Mouse (Mus musculus): ENCODE results near the gene Foxa3.
"Not testable (repeated sequence)": the region's sequence is repeated elsewhere in the genome, so short reads cannot be mapped to it uniquely, and the experiment has no call there.

The Foxa3 gene

DNA sequence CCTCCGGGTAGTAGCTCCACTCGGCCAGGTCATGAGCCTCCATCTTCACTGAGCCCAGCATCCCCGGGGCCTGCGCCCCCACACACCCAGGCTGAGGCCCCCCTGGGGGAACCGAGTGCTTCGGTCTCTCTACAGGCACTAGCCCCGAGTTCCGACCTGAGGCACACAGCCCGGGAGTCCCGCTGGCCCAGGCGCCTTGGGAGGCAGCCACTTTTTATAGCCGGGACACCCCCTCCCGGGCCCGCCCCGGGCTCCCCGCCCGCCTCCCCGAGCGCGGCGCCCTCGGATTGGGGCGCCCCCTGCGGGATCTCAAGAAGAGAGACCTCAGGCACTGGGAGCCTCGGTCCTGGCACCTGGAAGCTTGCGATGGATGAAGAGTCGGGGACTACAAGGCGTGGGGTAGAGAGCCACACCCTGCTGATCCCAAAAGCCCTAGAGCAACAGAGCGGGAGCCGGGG lies at the start of gene Foxa3:
Foxa3 (minus strand) TSS at position 182 of the 458 bp plus-strand sequence.
- peak; percentile 50 to 55 for DNase-seq (ENCODE audit: low spot score in 2 of 2)

DNA sequence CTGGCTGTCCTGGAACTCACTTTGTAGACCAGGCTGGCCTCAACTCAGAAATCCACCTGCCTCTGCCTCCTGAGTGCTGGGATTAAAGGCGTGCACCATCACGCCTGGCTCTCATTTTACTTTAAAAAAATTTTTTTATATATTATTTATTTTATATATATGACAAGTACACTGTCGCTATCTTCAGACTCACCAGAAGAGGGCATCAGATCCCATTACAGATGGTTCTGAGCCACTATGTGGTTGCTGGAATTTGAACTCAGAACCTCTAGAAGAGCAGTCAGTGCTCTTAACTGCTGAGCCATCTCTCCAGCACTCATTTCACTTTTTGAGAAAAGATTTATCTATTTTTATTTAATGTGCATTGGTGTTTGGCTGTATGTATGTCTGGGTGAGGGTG lies 47.7 kb upstream of the Foxa3 start:
- DNase-seq (ENCODE audit: low spot score in 2 of 2): not testable (repeated sequence)

DNA sequence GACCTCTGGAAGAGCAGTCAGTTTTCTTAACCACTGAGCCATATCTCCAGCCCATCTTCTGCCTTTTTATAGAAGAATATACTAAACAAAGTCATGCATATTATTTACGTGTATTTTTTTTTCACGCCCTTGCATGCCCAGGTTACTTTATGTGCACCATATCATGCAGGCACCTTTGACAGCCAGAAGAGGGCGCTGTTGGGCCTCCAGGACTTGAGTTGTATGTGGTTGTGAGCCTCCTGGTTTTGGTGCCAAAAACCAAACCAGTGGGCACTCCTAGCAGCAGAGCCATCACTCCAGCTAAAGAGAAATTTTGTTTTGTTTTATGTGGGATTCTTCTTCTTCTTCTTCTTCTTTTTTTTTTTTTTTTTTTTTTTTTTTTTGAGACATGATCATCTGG lies 46.2 kb upstream of the Foxa3 start:
- DNase-seq (ENCODE audit: low spot score in 2 of 2): no peak

DNA sequence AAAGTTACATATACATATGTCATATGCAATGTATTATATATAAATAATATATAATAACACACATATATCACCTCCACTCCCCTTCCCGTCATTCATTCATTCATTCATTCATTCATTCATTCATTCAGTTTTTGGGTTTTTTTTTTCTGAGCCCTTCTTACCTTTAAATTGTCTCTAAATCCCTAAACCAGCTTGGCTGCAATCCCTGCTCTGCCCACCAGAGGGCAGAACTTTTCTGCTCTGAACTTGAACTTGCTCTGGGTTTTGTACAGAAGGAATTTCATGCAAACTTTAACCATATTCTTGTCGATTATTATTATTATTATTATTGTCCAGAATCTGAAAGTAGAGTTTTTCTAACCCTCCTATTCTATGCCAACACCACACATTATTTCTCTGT lies 45.4 kb upstream of the Foxa3 start:
- DNase-seq (ENCODE audit: low spot score in 2 of 2): no peak

DNA sequence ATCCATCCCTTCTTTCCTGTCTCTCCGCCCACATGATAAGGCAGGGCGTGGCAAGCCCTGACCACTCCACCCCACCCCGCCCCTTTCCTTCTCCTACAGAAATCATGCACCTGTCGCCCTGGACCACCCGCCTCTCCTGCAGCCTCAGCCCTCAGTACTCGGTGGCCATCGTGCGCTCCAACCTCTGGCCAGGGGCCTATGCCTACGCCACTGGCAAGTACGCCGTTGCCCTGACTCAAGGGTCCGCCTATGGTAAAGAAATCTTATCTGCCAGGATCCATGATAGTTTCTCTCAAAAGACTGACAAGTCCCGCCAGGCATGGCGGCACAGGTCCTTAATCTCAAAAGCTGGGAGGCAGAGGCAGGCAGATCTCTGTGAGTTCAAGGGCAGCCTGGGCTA lies 44.6 kb upstream of the Foxa3 start:
- peak in 1 of 2 experiments; percentile 2 for DNase-seq (ENCODE audit: low spot score in 2 of 2)

DNA sequence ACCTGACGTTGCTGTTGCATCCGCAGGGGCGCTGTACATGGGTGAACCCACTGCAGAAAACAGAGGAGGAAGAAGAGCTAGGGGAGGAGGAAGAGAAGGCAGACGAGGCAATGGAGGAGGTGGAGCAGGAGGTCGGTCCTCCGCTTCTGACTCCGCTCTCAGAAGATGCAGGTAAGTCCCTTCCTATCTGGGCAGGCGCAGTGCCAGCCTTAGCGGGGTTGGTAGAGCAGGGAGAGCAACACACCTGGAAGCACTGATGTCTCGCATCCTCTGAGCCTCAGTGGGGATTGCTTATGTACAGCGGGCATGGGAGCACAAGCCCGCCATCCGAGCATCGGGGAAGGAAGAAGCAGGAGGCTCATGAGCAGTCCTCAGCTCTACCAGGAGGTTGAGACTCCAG lies 43.7 kb upstream of the Foxa3 start:
- no peak for DNase-seq (ENCODE audit: low spot score in 2 of 2)

DNA sequence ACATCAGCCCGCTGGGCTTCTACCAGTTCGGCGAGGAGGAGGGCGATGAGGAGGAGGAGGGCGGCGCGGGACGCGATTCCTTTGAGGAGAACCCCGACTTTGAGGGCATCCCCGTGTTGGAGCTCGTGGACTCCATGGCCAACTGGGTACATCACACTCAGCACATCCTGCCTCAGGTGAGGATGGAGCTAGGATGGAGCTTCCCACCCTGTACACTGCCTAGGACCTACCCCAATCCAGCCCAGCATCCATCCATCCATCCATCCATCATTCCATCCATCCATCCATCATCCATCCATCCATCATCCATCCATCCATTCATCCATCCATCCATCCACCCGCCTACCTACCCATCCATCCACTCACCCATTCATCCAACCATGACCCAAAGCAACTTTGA lies 42.6 kb upstream of the Foxa3 start:
- DNase-seq (ENCODE audit: low spot score in 2 of 2): no peak

DNA sequence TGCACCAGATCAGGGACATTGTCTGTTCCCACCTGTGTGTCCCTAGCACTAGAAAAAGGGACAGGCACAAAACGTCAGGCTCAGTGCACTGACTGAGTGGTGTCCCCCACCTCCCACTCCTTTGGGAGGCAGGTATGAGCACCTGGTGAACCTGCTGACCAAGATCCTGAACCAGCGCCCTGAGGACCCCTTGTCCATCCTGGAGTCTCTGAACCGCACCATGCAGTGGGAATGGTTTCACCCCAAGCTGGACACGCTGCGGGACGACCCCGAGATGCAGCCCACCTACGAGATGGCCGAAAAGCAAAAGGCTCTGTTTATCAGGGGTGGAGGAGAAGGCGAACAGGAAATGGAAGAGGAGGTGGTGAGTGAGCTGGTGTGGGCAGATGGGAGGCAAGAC lies 34.1 kb upstream of the Foxa3 start:
- DNase-seq (ENCODE audit: low spot score in 2 of 2): no peak

DNA sequence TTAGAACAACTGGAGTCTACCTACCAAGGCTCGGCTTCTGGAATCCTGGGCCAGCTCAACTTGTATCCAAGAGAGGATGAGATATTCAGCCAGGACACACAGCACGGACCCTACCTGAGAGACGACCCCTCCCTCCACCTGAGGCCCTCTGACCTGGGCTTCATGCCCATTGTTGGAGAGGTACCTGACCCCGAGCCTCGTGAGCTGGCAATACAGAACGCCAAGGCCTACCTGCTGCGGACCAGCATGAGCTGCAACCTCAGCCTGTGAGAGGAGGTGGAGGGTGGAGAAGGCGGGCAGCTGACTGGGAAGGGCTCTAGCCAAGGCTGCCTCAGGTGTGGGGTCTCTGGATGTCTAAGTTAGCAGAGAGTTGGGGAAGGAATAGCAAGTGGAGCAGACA lies 31.8 kb upstream of the Foxa3 start:
- no peak for DNase-seq (ENCODE audit: low spot score in 2 of 2)

DNA sequence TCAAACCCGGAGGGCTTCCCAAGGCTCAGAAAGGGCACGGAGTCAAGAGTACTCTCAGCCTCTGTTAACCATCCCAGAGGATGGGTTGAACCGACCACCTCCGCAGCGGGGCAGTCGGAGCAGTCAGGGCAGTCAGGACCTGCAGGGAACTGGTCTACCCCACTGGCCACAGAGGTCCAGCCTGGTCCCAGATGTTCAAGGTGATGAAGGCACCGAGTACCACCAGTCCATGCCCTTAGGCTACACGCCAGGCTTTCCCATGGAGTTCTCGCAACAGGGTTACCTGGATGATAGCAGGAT lies 31.4 kb upstream of the Foxa3 start:
- no peak for DNase-seq (ENCODE audit: low spot score in 2 of 2)

DNA sequence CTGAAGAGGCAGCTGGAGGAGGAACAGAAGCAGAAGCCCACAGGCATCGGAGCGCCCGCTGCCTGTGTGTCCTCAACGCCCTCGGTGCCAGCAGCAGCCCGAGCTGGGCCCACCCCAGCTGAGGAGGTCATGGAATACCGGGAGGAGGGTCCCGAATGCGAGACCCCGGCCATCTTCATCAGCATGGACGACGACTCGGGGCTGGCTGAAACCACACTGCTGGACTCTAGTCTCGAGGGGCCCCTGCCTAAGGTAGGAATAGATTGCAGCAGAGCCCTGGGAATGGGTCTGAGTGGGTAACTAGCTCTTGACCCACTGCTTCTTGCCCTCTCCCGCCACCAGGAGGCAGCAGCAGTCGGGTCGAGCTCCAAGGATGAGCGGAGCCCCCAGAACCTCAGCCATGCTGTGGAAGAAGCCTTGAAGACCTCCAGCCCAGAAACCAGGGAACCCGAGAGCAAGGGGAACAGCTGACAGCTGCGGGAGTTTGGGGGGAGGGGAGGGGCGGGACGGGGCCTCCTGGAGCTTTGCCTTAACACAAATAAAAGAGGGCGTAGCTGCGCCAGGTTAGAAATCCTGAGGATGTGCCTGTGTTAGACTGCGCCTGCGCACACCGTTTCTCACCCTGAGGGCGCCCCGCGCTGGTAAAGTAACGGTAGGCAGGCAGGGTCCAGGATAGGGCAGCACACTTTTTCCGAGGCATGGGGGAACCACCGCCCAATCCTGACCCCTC lies 30.9 kb upstream of the Foxa3 start, which contains the start of gene Rsph6a:
Rsph6a (plus strand) TSS at position 644 of the 730 bp plus-strand sequence.
- DNase-seq (ENCODE audit: low spot score in 2 of 2): peak; percentile 58 to 59

DNA sequence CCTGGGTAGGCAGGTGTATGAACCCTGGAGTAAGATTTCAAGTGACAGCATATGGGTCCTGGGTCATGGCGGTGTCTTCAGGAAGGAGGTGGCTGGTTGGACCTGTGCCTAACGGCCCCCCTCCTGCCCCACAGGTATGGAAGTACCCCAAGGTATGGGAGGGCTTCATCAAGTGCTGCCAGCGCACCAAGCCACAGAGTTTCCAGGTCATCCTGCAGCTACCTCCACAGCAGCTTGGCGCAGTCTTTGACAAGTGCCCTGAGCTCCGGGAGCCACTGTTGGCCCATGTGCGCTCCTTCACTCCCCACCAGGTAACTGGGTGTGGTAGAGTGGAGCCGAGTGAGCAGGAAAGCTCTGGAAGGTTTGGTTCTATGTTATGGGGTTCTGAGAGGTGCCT lies 29.8 kb upstream of the Foxa3 start:
- DNase-seq (ENCODE audit: low spot score in 2 of 2): no peak

DNA sequence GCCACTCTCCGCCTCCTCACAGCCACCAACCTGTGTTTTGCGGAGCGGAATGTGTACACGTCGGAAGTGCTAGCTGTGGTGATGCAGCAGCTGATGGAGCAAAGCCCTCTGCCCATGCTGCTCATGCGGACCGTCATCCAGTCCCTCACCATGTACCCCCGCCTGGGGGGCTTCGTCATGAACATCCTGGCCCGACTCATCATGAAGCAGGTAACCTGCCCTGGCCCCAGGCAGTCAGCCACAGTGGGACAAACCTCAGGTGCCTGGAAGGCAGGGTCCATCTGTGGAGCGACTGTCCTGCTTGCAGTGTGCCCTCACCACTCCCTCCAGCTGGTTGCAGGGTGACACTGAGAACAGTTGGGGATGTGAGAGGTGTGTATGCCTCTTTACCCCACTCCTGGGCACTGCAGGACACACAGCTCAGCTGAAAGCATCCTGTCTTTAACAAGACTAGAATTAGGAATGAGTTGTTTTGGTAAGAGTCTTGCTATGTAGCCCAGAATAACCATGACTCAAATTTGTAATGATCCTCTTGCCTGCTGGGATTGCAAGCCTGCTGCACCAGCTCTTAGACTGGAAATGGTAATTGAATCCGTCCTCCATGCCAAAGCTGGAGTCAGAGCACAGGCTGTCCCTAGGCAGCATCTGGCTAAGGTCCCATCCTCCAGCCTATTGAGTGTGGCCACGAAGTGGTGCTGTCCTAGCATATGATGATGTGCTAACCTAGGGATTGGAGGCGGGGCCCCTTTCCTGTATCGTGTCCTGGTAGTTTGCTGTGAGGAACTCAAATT lies 29.2 kb upstream of the Foxa3 start:
- no peak for DNase-seq (ENCODE audit: low spot score in 2 of 2)

DNA sequence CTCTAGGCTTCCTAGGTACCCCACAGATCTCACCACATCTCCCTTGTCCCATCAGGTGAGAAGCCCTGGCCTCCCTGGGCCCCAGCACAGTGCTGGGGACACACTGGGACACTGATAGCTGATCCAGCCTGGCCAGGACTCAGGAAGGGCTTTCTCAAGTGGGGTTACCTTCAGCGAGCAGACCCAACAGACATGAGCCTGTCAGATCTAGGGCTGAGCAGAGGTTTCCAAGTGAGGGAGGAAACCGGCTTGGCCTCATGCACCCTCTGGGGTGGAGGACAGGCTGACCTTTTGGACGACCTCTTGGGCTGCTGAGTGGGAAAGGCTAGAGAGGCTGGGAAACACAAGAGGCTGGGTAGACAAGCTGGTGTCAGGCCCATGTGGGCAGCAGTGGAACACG lies 27.8 kb upstream of the Foxa3 start:
- DNase-seq (ENCODE audit: low spot score in 2 of 2): no peak

DNA sequence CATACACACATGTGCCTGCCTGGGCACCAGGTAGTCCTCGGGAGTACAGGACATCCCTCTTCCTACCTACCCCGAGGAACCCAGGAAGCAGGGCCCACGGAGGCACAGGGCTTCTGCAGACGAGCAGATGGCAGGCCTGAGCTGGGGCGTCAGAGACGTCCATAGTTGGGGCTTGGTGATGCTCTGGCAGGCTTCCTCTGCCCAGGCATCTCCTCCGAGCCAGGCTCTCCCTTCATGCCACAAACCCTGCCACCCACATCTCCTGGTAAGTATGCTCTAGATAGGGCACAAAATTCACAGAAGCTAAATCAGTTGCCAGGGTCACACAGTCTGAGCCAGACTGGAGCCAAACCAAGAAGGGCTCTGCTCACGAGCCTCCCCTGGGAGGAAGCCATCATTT lies 26.8 kb upstream of the Foxa3 start:
- no peak for DNase-seq (ENCODE audit: low spot score in 2 of 2)

DNA sequence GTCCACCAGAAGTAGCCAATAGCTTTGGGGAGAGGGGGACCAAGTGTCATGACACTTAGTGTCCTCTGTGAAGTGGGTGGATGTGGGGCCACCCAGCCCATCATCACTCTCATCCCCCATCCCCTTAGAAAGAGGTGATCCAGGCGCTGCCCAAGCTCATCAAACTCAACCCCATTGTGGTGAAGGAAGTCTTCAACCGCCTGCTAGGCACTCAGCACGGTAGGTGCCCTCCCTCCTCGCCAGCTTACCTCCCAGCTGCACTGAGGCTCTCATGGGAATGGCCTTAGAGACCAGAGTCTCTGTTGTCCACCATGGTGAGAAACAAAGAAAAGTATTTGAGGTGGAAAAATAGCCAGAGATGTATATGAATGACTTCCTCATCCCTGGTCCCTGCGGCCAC lies 25.9 kb upstream of the Foxa3 start:
- DNase-seq (ENCODE audit: low spot score in 2 of 2): no peak

DNA sequence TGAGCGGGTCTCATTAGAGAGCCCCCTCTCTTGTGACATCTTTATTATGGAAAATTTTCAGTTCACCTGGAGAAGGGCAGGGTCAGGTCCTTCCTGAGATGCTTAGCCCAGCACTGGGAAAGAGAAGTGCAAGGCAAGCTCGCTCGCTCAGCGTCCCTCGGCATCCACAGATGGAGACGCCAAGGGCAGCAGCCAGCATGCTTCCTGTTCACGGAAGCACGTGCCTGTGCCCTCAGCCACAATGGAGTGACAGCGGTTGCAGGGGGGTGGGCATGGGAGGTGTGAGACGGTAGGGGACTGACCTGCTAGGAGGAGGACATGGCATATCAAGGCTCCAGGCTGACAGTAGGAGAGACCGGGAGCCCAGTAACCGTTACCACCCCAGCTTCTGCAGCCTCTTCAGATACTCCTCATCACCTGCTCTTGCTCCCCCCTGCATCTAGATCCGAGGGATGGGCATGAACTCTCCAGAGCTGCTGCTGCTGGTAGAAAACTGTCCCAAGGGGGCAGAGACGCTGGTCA lies 24.7 kb upstream of the Foxa3 start:
- DNase-seq (ENCODE audit: low spot score in 2 of 2): no peak

DNA sequence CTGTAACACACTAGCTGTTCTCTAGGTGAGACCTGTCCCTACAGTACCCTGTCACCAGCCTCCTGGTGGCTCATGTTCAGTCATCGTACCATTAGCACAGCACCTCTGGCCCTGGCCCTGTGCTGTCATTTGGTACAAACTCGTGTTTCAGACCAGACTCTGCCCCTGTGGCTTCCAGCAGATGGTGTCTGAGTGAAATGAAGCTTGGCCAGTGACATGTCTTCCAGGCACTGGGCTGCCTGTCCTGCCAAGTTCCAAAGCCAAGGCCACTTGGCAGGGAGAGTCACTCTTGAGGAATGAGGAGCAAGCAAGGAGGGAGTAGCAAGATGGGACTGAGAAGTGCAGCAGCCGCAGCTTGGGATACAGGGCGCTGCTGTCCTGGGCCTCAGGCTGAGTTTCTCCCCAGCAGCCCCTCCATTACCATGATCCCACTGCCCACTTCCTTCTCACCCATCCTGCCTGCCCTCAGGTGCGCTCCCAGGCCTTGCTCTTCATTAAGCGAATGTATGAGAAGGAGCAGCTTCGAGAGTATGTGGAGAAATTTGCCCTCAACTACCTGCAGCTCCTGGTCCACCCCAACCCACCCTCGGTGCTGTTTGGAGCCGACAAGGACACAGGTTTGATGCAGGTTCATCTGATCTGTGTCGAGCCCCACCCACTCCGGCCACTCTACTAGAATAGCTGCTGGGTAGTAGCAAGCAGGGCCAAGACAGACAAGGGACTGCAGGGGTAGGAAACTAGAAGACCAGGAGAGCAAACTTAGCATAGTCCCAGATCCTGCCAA lies 23.1 kb upstream of the Foxa3 start:
- no peak for DNase-seq (ENCODE audit: low spot score in 2 of 2)

DNA sequence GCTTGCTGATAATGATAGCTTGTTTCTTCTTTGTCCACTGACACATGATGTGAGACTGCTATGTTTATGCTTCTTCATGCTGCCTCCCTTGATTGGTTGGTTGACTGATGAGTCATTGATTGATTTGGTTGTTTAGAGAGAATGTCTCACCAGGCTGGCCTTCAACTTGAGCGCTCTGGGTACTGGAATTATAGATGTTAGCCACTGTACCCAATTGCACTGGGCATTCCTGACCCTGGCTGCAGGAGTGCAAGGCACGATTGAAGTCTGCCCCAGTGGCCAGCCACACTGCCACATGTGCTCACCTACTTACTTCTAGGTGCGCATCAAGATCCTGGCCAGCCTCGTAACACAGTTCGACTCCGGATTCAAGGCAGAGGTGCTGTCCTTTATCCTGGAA lies 21.3 kb upstream of the Foxa3 start:
- DNase-seq (ENCODE audit: low spot score in 2 of 2): no peak

DNA sequence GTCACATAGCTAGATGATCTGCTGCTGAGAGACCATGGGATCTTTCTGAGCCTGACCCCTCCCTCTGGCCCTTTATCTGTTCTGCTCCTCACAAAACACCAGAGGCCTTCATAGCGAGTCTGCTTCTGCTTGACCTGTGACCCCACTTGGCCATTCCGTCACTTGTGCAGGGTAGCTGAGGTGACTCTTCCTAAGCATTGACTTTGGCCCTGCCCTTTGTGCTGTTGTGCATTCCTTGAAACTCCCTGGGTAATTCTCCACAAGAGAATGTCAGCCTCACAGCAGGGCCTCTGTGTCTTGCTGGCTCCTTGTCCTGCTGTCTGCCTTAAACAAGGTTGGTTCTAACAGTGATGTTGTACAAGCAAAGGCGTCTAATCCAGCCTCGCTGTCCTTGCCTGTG lies 8.3 kb upstream of the Foxa3 start:
- no peak for DNase-seq (ENCODE audit: low spot score in 2 of 2)

DNA sequence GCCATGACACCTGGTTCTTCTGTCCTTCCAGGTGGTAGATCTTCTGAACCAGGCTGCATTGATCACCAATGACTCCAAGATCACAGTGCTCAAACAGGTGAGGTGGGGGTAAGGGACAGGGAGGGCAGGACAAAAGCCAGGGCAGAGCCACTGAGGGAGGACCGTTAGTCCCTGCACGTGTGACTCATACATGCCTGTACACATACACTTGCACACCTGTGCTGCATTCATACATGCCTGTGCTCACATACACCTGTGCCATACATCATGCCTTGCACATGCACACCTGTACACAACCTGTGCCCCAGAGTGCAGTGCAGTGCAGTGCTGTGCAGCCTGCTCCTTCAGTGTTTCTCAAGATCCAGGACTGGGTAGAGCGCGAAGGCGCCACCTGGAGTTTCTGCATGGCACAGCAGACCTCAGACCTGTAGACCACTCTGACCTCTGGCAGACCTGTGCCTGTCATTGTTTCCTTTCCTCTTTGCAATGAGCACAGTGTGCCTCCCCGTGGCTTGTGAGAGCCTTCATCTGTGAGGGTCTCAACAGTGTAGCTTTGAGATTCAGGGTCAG lies 5.8 kb upstream of the Foxa3 start:
- no peak for DNase-seq (ENCODE audit: low spot score in 2 of 2)

DNA sequence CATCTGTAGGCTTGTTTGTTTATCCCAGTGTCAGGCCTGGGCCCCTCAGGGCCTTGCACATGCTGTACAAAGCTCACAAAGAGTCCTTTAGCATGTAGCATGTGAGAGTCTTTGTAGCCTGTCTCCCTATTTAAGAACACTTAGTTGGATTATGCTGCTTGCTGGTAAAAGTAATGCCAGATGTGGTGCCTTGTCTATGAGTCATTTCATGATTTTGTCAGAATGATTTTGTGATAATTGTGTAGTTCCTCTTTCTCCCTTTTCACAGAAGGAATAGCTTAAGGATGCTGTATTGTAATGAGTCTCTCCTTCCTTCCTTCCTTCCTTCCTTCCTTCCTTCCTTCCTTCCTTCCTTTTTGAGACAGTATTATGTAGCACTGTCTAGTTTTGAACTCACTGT lies 4.7 kb upstream of the Foxa3 start:
- DNase-seq (ENCODE audit: low spot score in 2 of 2): no peak
